Mouse (Mus musculus): ENCODE data around the gene Slc6a12.

Slc6a12 gene

DNA sequence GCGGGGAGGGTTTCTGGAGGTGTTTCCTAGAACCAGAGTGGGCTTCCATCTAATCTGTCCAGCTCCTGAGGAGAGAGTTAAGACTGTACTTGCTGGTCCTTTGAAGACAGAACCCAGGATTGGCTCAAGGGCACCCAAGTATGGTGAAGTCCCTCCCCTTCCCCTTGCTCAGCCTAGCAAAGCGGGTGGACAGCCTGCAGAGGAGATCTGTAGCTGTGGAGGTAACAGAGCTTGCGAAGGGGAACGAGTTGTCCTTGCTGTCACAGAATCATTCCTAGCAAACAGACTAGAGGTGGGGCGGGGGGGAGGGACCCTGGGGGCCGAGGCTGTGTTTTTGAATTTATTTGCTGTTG is 871 bp downstream of the Slc6a12 start:
- peak; percentile 16 for DNase-seq (ENCODE audit: low read depth, low spot score)

GRCm38 (mm10) chr6:121344329-121344728 is 1.5 kb downstream of the Slc6a12 start:
- DNase-seq (ENCODE audit: low read depth, low spot score) = peak; percentile 18

- no peak for DNase-seq (ENCODE audit: low read depth, low spot score)
These were observed 3.6 kb downstream of the Slc6a12 start for GRCm38 (mm10) chr6:121346428-121346827.

DNA sequence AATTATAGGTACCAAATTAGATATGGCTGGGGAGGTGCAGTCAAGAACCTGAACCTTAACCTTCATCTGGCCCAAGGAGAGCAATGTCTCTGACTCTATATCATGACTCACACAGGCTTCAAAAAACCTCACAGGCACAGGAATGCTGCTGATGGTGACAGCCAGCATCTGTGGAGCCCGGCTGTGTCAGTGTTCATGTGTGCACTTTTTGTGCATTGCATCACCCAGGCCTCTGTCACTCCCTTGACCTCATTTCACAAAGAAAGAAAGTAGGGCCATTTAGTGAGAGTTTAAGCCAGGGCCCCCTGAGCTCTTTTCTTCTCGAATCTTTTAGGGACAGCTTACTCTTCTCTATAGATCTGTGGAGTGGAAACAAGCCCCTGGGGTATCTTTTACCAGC is 9.4 kb downstream of the Slc6a12 start:
- DNase-seq (ENCODE audit: low read depth, low spot score) = no peak

DNA sequence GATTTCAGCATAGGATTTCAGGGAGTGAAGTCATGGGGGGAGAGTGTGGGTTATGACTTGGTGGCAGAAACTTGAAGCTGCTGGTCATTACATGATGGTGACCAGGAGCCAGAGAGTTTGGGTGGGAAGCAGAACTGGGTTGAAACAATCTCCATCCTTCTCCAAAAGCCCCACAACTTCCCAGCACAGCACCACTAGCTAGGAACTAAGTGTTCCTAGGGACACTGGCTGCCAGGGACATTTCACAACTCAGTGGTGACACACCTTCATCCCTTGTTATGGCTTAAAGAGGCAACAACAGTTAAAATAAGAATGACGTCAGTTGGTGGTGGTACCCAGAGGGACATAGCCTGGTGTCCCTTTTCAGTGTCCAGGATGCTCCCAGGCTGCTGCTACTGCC is 13.2 kb downstream of the Slc6a12 start:
- DNase-seq (ENCODE audit: low read depth, low spot score) = no peak

GRCm38 (mm10) chr6:121357232-121357631 is 14.4 kb downstream of the Slc6a12 start:
- no peak for DNase-seq (ENCODE audit: low read depth, low spot score)

GRCm38 (mm10) chr6:121363061-121363460 is 20.2 kb downstream of the Slc6a12 start:
- DNase-seq (ENCODE audit: low read depth, low spot score) = no peak

GRCm38 (mm10) chr6:121363956-121364355 is 21.1 kb downstream of the Slc6a12 start:
- DNase-seq (ENCODE audit: low read depth, low spot score) = no peak

DNA sequence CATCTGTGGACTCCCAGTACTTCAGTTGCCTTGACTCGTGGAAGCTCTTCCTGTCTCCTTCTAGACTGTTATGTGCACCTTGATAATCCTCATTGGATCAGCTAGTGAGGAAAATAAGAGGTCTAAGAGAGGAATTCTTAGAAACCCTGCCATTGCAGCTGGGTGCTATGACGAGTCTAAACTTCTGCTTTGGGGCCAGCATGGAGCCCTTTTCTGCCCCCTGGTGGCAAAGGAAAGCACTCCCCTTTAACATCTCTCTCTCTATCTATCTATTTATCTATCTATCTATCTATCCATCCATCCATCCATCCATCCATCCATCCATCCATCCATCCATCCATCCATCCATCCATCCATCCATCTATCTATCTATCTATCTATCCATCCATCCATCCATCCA is 23.7 kb downstream of the Slc6a12 start:
- DNase-seq (ENCODE audit: low read depth, low spot score) = peak; percentile 54

GRCm38 (mm10) chr6:121367099-121367498 is 24.2 kb downstream of the Slc6a12 start:
- DNase-seq (ENCODE audit: low read depth, low spot score) = no peak

DNA sequence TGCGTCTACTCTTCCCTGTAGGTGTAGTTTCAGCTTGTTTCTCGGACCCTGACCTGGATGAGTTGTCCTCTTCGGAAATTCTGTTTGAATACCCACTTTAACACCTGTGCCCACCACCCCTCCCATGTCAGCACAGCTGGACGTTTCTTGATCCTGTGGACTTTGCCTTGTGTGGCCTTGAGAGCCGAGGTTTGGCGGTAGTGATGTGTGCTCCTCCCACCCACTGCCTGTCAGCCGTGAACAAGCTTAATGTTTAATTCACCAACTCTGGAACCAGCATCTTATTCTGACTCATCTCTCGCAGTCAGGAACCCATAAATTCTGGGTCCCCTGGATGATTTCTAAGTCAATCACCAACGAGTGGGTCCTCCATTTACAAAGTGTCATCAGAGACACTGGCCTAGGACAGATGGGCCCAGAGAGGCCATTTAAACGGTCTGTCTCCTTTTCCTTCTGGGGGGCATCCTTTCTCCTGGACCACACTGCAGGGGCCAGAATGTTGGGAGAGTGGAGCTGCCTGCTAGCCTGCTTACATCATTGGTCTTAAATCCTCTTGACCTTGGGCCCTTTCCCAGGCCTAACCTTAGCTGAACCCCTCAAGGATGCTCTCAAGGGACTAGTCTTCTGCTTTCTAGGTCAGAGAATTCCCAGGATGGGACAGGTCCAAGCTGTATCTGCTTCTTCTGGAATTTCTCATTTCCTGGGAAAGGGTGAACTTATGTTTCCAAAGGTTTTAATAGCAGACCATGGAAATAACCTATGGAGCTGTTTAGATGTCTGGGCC is 28.5 kb downstream of the Slc6a12 start:
- DNase-seq (ENCODE audit: low read depth, low spot score) = no peak

DNA sequence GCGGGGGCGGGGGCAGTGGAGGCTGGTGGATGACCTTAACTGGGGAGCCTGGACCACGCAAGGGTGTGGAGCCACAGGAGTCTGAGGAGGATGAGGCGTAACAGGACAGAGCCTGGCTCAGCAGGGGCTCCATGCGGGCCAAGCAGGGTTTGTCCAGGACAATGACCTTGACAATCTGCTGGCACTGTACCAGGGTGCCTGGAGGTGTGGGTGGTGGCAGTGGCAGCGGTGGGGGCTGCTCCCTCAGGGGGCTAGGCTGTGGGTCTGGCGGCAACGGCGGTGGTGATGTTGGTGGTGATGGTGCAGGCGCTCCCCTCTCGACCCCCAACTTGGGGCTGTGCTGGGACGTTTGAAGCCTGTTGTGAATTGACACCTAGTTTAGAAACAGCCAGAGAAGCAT is 33.3 kb downstream of the Slc6a12 start:
- no peak for DNase-seq (ENCODE audit: low read depth, low spot score)

- DNase-seq (ENCODE audit: low read depth, low spot score) = no peak
These were observed 35.4 kb downstream of the Slc6a12 start for GRCm38 (mm10) chr6:121378256-121378655.

- no peak for DNase-seq (ENCODE audit: low read depth, low spot score)
These were observed 37.7 kb downstream of the Slc6a12 start for GRCm38 (mm10) chr6:121380576-121380975.

- DNase-seq (ENCODE audit: low read depth, low spot score) = no peak
These were observed 39.2 kb downstream of the Slc6a12 start for GRCm38 (mm10) chr6:121382071-121382470.

DNA sequence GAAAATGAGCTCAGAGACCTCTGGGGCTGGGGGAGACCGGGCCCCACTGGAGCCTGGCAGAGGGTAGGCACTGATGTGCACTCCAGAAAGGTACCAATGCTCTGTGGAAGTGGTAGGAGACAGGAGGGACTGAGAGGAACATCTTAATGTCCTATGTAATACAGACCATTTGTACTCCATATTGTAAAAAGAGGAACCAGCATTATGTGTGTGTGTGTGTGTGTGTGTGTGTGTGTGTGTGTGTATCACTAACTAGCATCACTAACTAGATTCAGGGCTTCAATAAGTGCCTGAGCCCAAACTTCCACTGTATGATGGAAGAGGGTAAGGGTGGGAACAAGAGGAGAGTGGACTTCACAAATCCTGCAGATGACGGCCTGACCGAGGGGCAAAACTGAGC is 42.5 kb downstream of the Slc6a12 start:
- peak; percentile 17 for DNase-seq (ENCODE audit: low read depth, low spot score)

GRCm38 (mm10) chr6:121392610-121393252 is 49.9 kb downstream of the Slc6a12 start:
- DNase-seq (ENCODE audit: low read depth, low spot score) = no peak

- no peak for DNase-seq (ENCODE audit: low read depth, low spot score)
These were observed 58.3 kb downstream of the Slc6a12 start for GRCm38 (mm10) chr6:121401140-121401539.

DNA sequence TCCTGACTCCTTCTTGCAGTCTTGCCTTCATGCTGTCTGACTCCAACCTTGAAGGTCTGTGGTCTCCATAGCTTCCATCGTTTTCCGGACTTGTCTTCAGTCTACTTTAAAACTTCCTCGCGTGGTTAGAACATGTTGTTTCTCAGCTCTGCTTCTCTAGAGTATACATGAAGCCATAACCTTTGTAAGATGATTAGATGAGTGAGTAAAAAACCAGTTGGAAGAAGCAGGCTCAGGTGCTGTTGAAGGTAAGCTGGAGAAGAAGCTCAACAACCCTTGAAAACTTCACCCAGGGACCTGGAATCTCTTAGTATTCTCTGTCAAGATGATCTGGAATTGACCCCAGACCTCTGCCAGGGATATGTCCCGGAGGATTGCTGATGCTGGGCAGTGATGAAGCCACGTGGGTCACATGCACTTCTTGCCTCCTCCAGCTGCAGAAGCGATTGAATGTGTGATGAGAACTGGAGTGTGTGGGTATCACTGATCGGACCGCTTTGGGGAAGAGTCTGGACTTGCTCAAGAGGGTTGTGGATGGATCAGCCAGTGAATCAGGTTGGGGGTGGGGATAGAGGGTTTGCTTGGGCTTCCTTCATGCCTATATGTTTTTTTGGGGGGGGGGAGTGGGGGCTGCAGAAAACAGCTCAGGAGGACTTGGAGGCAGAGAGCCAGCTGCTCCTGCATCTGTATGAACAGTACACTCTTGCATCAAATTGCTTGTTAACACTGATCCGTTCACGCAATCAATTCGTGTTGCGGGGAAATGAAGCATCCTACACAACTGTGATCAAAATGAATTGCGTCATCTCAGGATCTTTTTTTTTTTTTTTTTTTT is 59.2 kb downstream of the Slc6a12 start:
- DNase-seq (ENCODE audit: low read depth, low spot score) = no peak

DNA sequence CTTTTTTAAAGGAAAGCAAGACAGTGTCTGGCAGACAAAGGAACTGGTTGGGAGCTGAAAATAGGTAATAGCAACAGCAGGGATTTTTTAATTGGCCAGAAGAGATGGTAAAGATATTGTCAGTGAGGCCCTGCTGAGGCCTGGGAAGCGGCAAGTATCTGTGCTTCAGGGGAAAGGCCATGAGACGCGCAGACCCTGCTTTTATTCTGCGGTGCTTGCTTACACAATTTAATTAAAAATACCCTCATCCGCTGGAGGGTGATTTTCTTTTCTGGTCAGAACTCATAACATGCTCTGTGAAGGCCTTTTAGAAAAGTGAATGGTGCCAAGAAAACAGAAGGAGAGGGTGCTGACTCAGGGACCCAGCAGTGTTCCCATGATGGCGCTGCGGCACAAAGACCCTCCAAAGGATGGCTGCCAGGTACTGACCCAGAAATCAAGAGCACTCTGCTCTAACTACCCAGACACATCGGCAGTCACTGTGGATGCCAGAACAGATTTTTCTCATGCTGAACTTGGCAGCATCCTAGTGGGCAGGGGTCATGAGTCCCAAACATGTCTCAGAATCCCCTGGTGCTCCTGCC is 59.9 kb downstream of the Slc6a12 start:
- no peak for DNase-seq (ENCODE audit: low read depth, low spot score)

GRCm38 (mm10) chr6:121405311-121405710 is 62.4 kb downstream of the Slc6a12 start:
- DNase-seq (ENCODE audit: low read depth, low spot score) = no peak

GRCm38 (mm10) chr6:121407571-121408011 is 64.7 kb downstream of the Slc6a12 start:
- DNase-seq (ENCODE audit: low read depth, low spot score) = no peak

Measured in A20 (cell line).